Mouse (Mus musculus) ES-E14 (cell line): ENCODE measurements around the gene Ppp1r11.

Experiments
- CHD2 ChIP-seq: IDR thresholded peaks from 2 replicates; pipeline ENCODE4 v1.6.1; 2014; ENCODE audit warnings: mild to moderate bottlenecking, low read depth, low read length, inconsistent platforms
- HCFC1 ChIP-seq: IDR thresholded peaks from 2 replicates; pipeline ENCODE4 v1.6.1; 2012; ENCODE audit warnings: low read length, inconsistent platforms, borderline replicate concordance; ENCODE audit not compliant: insufficient read depth
- ZC3H11A ChIP-seq: IDR thresholded peaks from 2 replicates; pipeline ENCODE4 v1.6.1; 2012; ENCODE audit warnings: low read depth, mild to moderate bottlenecking, inconsistent platforms, low read length, borderline replicate concordance

- TF ChIP-seq HCFC1: no peak
- no peak for TF ChIP-seq ZC3H11A
- no peak for TF ChIP-seq CHD2
These were observed 36.5 kb downstream of the Ppp1r11 start for GRCm38 (mm10) chr17:36915076-36915475.
